Mouse (Mus musculus): ENCODE results near the gene Ccr10. TPM values are rescaled to one million over a fixed set of nuclear protein-coding genes. Genes with fewer than 3 reads are reported as not detected.

Ccr10 gene
- polyA plus RNA-seq, 1 experiment from 2014 or later, result 0.09 TPM

- 69% methylated on average over 5 of the region's 5 CpGs for WGBS (ENCODE audit: insufficient replicate concordance)
- DNase-seq, result no peak
Measured at GRCm38 (mm10) chr11:101194137-101194536, 18.9 kb upstream of the Ccr10 start.

GRCm38 (mm10) chr11:101193076-101193475 is 17.8 kb upstream of the Ccr10 start:
- H3K36me3 ChIP-seq (replicated peaks; ENCODE audit: insufficient read depth, low read length), result peaks cover 24% of the 10 kb centered on the region
- no peak overlapping the region for H3K4me2 ChIP-seq (ENCODE audit: low read depth, low read length)
- WGBS (ENCODE audit: insufficient replicate concordance), result 84% methylated on average over 7 of the region's 7 CpGs
- no peak for DNase-seq
- H3K4me1 ChIP-seq (ENCODE audit: insufficient read depth), result peaks cover 23% of the 10 kb centered on the region
- H3K4me3 ChIP-seq (ENCODE audit: low read depth, low read length), result no peak overlapping the region
- TF ChIP-seq EP300 (IDR thresholded peaks at IDR 0.05; ENCODE audit: low read depth), result no peak
- no peak for TF ChIP-seq CTCF (IDR thresholded peaks at IDR 0.05; ENCODE audit: low read depth)
- no peak overlapping the region for H3K27ac ChIP-seq (ENCODE audit: low read depth)
- no peaks in the 10 kb centered on the region for H3K27me3 ChIP-seq (ENCODE audit: insufficient read depth, low read length)
- H3K9ac ChIP-seq (replicated peaks), result no peak overlapping the region
- no peak for ATAC-seq
- no peaks in the 10 kb centered on the region for H3K9me3 ChIP-seq (ENCODE audit: low read length)

More at GRCm38 (mm10) chr11:101194137-101194536, 18.9 kb upstream of the Ccr10 start:
- Histone ChIP-seq H3K9ac (replicated peaks) (no peak overlapping the region), H3K4me3 (ENCODE audit: low read depth, low read length) (no peak overlapping the region), H3K36me3 (replicated peaks; ENCODE audit: insufficient read depth, low read length) (peaks cover 30% of the 10 kb centered on the region), H3K4me2 (ENCODE audit: low read depth, low read length) (no peak overlapping the region), H3K4me1 (ENCODE audit: insufficient read depth) (peaks cover 20% of the 10 kb centered on the region), H3K27me3 (ENCODE audit: insufficient read depth, low read length) (no peaks in the 10 kb centered on the region), H3K9me3 (ENCODE audit: low read length) (no peaks in the 10 kb centered on the region), H3K27ac (ENCODE audit: low read depth) (no peak overlapping the region)
- TF ChIP-seq CTCF (IDR thresholded peaks at IDR 0.05; ENCODE audit: low read depth), result no peak
- ATAC-seq, result no peak

DNA sequence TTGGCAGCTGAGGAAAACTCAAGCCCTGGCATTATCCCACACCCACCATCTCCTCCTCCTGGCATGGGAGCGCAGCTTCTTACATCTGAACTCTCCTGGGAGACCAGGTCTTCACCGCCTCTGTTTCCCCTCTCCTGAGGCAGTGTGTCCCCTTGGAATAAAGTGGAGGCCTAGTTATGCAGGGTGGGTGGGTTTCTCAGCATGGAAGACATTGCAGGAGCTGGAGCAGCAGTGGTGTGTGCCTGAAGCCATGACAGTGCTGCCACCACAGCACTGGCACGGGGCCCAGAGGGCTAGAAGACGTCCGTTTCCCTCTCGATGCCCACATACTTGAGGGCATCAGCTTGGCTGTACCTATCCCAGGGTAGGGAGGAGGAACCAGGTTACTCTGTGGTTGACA is 17.4 kb upstream of the Ccr10 start:
- H3K4me3 ChIP-seq (ENCODE audit: low read depth, low read length), result no peak overlapping the region
- no peak for ATAC-seq

DNA sequence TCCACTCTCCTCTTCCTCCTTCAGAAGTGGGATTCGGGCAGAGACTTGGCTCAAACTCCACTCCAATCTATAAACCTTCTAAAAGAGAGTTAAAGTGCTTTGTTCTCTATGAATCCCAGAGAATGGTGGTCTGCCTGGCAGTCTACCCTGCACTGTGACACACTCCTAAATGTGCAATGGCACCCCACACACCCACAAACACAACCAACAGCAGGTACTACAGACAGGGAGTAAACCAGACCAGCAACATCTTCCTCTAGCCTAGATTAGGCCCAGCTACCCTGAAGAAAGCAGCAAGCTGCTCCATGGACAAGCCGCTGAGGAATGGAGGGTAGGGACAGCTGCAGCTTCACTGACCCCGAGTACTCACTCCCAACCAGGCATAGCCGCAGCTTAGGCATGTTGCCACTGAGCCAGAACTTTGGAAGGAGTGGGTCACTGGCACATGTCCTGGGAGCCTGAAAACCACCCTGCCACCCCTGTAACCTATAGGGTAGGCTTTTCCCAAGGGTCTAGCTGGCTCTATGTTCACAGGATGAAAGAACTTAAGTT is 16.8 kb upstream of the Ccr10 start:
- 92% methylated on average over 4 of the region's 4 CpGs for WGBS (ENCODE audit: insufficient replicate concordance)

More for the DNA sequence above, 17.4 kb upstream of the Ccr10 start:
- H3K9me3 ChIP-seq (ENCODE audit: low read length), result no peaks in the 10 kb centered on the region
- no peaks in the 10 kb centered on the region for H3K27me3 ChIP-seq (ENCODE audit: insufficient read depth, low read length)
- TF ChIP-seq EP300 (IDR thresholded peaks at IDR 0.05; ENCODE audit: low read depth), result no peak
- TF ChIP-seq CTCF (IDR thresholded peaks at IDR 0.05; ENCODE audit: low read depth), result no peak
- no peak overlapping the region for H3K9ac ChIP-seq (replicated peaks)
- WGBS (ENCODE audit: insufficient replicate concordance), result 89% methylated on average over 6 of the region's 6 CpGs
- H3K4me2 ChIP-seq (ENCODE audit: low read depth, low read length), result no peak overlapping the region
- no peak for DNase-seq
- H3K27ac ChIP-seq (ENCODE audit: low read depth), result no peak overlapping the region
- peaks cover 20% of the 10 kb centered on the region for H3K36me3 ChIP-seq (replicated peaks; ENCODE audit: insufficient read depth, low read length)
- H3K4me1 ChIP-seq (ENCODE audit: insufficient read depth), result peaks cover 23% of the 10 kb centered on the region

DNA sequence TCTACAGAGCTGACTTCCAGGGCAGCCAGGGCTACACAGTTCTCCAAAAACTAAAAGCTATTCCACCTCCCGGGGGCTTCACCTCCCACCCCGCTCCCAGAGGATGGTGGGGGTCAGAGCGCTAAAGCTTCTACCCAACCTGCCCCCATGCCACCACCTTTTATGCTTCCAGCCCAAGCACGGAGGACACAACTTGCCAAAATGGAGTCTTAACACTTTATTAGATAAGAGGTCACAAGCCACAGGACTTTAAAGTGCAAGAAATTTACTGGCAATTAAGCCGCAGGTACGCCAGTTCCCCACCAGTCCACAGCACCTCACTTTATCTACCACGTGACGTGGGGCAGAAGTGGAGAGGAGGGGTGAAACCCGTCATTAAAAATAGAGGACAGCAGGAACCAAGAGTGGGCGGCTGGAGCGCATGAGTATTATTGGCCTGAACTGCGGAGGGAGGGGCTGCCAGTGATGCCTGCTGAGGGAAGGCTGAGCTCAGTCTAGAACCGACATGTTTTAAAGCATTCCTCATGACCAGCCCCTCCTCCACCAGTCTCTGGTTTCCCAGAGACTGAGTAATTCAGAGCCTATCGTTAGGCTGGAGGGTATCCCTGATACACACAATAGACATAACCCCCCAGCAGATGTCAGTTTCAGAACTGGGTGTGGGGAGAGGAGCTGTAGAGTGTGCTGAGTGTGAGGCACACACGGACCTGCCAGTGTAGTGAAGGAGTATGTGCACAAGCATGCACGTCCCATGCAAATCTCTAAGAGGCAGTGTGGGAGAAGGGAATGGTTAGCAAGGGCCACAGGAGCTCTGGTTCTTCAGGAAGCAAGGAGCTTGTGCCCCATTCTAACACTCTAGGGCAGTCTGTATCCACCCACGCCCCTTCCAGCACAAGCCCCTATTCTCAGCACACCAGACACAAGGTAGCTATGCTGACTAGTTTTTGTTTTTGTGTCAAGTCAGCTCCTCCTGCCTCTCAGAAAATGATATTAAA is 16.0 kb upstream of the Ccr10 start:
- no peaks in the 10 kb centered on the region for H3K27me3 ChIP-seq (ENCODE audit: insufficient read depth, low read length)
- 65% methylated on average over 17 of the region's 17 CpGs for WGBS (ENCODE audit: insufficient replicate concordance)
- H3K9ac ChIP-seq (replicated peaks), result no peak overlapping the region; the same call in 1 of the 2 replicates
- H3K27ac ChIP-seq (ENCODE audit: low read depth), result peak overlapping the region; percentile 86
- H3K4me3 ChIP-seq (ENCODE audit: low read depth, low read length), result no peak overlapping the region
- peaks cover 17% of the 10 kb centered on the region for H3K36me3 ChIP-seq (replicated peaks; ENCODE audit: insufficient read depth, low read length)
- H3K4me1 ChIP-seq (ENCODE audit: insufficient read depth), result peaks cover 23% of the 10 kb centered on the region
- no peak overlapping the region for H3K4me2 ChIP-seq (ENCODE audit: low read depth, low read length)
- ATAC-seq (no peak), DNase-seq (no peak)
- H3K9me3 ChIP-seq (ENCODE audit: low read length), result no peaks in the 10 kb centered on the region
- TF ChIP-seq CTCF (IDR thresholded peaks at IDR 0.05; ENCODE audit: low read depth) (no peak), EP300 (IDR thresholded peaks at IDR 0.05; ENCODE audit: low read depth) (no peak)

More for the DNA sequence above, 16.8 kb upstream of the Ccr10 start:
- Histone ChIP-seq H3K27ac (ENCODE audit: low read depth) (no peak overlapping the region), H3K4me1 (ENCODE audit: insufficient read depth) (peaks cover 23% of the 10 kb centered on the region), H3K27me3 (ENCODE audit: insufficient read depth, low read length) (no peaks in the 10 kb centered on the region), H3K9me3 (ENCODE audit: low read length) (no peaks in the 10 kb centered on the region), H3K4me3 (ENCODE audit: low read depth, low read length) (no peak overlapping the region), H3K4me2 (ENCODE audit: low read depth, low read length) (no peak overlapping the region), H3K36me3 (replicated peaks; ENCODE audit: insufficient read depth, low read length) (peaks cover 19% of the 10 kb centered on the region), H3K9ac (replicated peaks) (no peak overlapping the region)
- DNase-seq (no peak), ATAC-seq (no peak)
- TF ChIP-seq EP300 (IDR thresholded peaks at IDR 0.05; ENCODE audit: low read depth) (no peak), CTCF (IDR thresholded peaks at IDR 0.05; ENCODE audit: low read depth) (no peak)

- H3K9ac ChIP-seq (replicated peaks), result peak overlapping the region; percentile 34; the same call in 1 of the 2 replicates
- H3K4me1 ChIP-seq (ENCODE audit: insufficient read depth), result peaks cover 23% of the 10 kb centered on the region
- peak overlapping the region; percentile 44 for H3K4me2 ChIP-seq (ENCODE audit: low read depth, low read length)
- WGBS (ENCODE audit: insufficient replicate concordance), result 46% methylated on average over 8 of the region's 8 CpGs
- TF ChIP-seq CTCF (IDR thresholded peaks at IDR 0.05; ENCODE audit: low read depth) (no peak), EP300 (IDR thresholded peaks at IDR 0.05; ENCODE audit: low read depth) (peak; percentile 63; the same call in 1 of the 2 replicates)
- no peak overlapping the region for H3K4me3 ChIP-seq (ENCODE audit: low read depth, low read length)
- H3K27ac ChIP-seq (ENCODE audit: low read depth), result peak overlapping the region; percentile 86
- DNase-seq (no peak), ATAC-seq (peak; percentile 81)
- H3K36me3 ChIP-seq (replicated peaks; ENCODE audit: insufficient read depth, low read length), result peaks cover 14% of the 10 kb centered on the region
- no peaks in the 10 kb centered on the region for H3K27me3 ChIP-seq (ENCODE audit: insufficient read depth, low read length)
- no peaks in the 10 kb centered on the region for H3K9me3 ChIP-seq (ENCODE audit: low read length)
Measured at GRCm38 (mm10) chr11:101190181-101190912, 15.1 kb upstream of the Ccr10 start.

Measured in liver, postnatal 0 days (tissue).